Mouse (Mus musculus): ENCODE data around the gene Ror1.

Gene Ror1

DNA sequence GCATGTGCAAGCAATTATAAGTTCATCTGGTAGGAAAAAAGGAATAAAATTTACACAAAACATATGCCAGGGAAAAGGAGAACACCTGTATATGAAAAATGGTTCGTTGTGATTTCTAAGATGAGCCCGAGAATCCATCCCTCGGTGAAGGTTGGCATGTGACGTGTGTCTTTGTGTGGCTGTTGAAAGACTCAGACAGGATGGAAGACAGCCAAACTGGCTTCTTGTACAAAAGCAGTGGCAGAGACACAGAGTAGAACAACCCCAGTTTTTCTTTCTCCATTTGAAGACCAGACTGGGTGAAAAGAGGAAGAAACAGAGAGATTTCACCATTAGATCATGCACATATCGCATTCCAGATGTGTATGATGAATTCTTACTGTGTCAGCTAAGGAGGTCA is 62.8 kb downstream of the Ror1 start:
- no peak for DNase-seq (ENCODE audit: low read depth, low spot score)

DNA sequence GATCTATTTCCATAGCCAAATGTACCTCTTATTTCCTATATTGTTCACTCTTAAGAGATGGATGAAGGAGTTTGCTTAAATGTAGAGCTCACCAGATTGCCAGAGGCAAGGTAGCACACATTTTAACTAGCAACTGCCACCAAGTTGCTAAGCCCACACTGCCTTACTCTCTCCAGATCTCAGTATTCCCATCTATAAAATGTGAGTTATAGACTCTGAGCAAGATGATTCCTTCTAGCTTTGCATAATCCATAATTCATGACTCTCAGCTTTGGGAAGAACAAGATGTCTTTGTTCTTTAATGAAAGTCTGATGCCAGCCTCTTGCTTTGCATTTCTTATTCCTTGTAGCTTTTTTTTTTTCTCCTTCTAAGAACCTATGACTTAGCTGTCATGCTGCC is 64.6 kb downstream of the Ror1 start:
- DNase-seq (ENCODE audit: low read depth, low spot score) = no peak

DNA sequence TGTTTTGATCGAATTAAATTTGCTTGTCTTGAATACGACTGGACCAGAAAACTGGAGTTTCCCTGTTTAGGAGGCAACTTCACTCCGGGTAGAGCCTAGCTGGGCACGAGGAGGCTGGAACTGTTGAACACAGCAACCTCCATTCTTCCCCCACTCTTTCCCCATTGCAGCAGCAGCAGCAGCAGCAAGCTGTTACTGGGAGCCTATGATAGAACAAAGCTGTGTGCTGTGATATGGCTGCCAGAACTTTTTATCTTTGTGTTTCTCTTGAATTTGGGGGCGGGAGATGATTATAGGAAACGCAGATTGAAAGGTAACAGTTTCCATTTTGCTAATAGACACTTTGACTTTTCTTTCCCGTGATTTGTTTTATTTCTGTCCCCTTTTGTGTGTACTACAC is 70.2 kb downstream of the Ror1 start:
- no peak for DNase-seq (ENCODE audit: low read depth, low spot score)

DNA sequence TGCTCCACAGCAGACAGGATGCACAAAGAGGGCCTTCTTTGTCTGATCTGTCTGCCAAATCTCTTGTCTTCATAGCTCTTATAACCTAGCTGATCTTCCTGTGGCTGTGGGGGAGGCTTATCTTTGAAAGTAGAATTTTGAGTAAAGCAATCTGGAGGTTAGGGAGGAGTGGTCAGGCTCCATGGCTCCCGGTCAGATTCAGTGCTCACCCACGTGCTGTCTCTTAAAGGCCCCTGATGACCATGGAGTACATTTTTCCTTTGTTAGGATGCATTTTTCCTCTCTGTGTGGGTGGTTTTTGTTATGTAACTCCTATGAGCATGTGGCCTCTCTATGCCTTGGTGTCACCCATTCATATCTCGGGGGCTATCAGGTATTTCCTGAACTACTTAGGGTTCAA is 71.3 kb downstream of the Ror1 start:
- no peak for DNase-seq (ENCODE audit: low read depth, low spot score)

DNA sequence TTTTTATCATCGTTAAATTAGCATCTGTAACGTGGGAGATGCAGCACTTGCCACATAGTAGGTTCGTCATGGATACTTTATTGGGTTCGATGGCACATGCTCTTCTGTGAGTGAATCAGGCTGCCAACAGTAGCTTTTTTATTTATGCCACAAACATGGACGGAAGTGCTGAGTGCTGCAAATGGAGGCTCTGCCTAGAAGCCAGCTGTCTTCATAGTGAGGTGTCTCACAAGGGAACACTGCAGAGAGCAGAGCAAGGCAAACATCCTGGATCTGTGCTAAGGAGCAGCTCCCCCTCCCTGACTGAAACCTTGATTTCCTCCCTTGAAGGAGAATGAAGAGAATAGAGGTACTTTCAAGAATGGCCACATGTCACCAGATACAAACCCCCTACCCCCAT is 74.1 kb downstream of the Ror1 start:
- no peak for DNase-seq (ENCODE audit: low read depth, low spot score)

DNA sequence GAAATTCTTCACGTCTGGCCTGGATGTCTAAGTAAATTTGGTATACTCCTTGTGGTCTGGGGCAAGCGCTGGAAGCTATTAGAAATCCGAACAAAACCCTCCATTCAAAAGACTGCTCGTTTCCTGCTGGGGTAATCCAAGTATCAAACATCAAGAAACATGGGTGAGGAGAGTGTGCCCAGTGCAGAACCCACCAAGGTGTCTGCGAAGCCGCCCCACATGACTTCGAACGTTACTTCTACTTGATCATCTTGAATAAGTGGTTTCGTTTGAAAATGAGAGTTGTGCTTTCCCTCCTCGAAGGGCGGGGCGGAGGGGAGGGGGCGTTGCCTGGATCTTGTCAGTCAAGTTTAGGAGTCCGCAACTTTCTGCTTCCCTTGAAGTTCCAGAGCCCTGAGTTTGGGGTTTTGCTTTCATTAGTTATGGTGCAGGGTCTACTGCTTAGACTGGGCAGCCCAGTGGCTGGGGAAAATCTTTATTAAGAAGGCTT is 74.6 kb downstream of the Ror1 start:
- no peak for DNase-seq (ENCODE audit: low read depth, low spot score)

DNA sequence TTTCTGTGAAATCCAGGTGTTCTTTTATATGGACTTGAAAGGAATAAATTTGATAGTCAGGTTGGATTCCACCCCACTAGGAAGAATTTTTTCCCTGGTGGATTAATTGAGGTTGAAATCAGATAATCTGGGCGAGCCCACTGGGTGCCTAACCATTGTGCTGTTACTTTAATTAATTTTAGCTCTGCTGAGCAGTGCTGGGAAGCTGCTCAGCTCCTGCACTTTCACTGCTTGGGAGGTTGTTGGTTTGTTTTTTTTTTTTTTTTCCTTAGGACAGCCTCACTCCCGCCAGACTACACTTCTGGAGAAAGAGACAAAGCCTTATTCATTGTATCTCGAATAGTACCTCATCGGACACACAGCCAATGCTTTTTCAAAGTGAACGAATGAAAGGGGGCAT is 75.2 kb downstream of the Ror1 start:
- no peak for DNase-seq (ENCODE audit: low read depth, low spot score)

DNA sequence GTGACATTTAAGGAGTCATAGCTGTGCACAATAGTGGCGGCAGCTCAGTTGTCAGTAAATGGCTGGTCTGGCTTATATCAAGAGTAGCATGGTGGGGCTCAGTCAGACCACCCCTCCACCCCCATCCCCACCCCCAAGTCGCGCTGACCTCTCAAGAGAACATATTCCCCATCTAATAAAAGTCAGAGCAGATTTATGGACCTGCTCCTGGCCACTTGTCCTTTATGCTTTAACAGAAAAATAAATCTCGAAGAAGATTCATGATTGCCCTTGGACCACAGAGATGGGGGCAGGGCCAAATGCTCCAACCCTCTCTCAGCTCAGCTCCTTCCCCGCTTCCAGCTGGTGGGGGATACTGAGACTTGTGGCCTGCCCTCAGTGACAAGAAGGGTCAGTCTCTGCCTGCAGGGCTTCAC is 75.9 kb downstream of the Ror1 start:
- no peak for DNase-seq (ENCODE audit: low read depth, low spot score)

DNA sequence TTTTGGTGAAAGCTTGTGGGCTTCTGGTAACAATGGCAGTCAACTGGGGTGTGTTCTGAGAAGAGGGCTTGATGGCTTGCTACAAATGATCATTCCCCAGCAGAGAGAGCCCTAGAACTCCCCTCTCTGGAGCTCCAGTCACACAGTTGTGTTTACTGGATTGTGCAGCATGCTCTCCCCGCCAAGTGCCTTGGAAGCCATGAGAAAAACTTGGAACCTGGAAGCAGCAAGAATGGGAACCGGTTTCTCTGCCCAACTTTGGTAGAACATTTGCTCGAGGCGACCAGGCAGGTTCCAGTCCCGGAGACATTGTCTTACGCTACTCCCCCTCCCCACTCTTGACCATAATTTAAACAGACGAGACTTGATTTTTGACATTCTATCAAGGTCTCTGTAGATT is 80.0 kb downstream of the Ror1 start:
- no peak for DNase-seq (ENCODE audit: low read depth, low spot score)

DNA sequence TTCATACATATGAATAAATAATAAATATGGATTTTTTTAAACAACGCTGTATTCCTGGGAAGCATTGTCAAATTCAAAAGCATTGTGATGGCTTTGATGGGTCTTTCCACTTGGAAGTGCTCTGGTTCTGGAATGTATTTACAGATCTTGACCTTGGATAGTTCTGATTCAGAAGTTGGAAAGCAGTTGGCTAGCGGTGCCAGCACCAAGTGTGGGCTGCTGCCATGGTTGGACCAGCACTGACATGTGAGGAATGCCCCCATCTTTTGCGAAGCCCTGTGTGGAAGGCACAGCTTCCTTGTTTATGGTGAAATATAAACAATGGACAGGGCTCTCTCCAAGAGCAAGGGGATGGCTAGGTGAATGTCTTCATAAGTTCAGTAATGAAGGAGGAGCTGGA is 82.7 kb downstream of the Ror1 start:
- DNase-seq (ENCODE audit: low read depth, low spot score) = no peak

DNA sequence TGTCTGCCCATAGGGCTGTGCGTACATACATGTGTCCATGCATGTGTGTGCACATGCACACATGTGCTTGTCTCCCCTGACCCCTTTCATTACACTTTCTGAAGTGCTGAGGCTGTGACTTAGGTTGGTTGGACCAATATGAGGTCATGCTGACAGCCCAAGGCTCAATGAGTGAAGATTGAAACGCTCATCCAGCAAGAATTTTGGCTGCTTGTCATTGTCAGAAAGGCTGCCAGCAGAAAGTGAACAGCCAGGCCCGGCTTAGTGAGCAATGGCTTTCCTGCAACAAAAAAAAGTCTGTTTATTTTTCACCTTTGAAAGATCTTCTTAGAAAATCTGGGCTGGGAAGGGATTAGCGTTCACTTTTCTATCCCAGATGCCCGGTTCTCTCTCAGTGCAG is 86.1 kb downstream of the Ror1 start:
- DNase-seq (ENCODE audit: low read depth, low spot score) = no peak

DNA sequence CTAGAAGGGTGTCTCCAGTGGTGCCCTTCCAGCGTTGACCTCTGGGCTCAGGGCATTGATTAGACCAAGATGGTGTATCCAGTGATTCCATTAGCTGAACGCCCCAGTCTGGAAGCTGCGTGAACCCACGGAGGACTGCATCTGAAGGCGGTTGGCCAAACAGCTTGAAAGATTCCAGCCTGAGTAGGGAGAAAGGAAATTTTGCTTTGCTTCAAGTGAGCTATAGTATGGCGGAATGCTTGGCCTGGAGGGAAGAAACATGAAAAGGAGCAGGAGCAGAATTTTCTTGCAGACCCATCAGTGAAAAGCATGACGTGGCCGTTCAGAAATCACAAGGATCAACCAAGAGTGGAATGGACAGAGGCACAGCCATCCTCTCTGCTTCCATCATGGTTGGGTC is 91.2 kb downstream of the Ror1 start:
- DNase-seq (ENCODE audit: low read depth, low spot score) = no peak

DNA sequence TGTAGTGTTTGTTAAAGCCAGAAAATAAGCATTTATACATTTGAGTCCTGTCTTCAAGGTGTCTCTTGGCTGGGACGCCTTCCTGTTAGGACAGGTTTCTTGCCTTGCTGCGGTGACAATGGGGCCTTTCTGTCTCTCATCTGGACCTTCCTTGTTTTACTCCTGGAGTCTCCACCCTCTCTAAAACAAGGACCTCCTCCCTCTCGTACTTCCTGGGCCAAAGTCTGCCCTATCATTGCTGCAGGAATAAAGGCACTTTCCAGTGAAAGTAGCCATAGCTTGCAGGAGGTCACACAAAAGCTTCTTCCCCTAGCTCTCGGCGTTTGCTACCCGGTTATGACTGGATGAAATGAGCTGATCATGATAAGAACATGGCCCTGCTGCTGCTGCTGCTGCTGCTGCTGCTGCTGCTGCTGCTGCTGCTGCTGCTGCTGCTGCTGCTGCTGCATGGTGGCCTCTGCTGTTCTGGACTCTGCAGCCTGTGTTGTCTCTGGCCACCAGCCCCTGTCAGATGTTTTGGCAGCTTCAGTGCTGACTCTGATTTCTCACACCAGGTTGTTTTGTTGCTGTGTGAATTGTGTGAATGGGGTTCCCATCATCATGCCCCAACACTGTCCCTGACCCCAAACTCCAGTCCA is 92.1 kb downstream of the Ror1 start:
- DNase-seq (ENCODE audit: low read depth, low spot score) = no peak

DNA sequence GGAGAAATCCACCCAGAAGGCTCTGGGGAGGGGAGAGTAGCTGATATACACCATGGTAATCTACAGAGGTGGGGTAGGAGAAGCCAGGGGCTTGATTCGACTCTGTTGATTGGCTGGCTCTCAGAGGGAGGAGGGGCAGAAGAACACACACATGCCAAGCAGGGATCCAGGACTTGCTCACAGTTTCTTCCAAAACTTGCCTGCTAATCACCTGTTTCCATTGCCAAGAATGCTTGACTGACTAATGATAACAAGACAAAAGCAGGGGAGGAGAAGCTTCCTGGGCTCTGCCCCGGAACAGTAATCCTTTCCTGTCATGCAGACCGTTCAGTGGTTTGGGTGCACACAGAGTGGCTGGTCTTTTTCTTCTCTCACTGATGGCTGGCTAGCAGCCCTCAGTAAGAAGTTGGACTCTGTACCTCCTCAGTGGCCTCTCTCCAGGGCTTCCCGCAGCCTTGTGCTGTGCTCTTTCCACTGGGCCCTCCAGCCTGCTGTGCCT is 92.7 kb downstream of the Ror1 start:
- no peak for DNase-seq (ENCODE audit: low read depth, low spot score)

DNA sequence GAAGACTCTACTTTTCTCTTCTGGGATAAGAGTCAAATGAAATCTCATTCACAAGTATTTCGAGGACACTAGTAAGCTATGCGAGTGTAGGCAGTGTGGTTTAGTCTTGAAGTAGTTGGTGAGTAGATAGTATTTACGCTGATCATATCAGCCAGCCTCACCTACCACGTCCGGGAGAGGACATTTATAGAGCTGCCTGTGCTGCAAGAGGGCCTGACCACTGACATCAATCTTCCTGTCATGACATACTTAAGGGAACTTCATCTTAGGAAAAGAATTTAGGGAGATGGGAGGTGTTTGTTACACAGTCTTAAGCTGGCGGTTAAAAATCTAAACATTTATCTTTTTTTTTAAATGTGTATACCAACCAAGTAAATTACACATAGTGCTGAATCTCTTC is 95.9 kb downstream of the Ror1 start:
- DNase-seq (ENCODE audit: low read depth, low spot score) = no peak

DNA sequence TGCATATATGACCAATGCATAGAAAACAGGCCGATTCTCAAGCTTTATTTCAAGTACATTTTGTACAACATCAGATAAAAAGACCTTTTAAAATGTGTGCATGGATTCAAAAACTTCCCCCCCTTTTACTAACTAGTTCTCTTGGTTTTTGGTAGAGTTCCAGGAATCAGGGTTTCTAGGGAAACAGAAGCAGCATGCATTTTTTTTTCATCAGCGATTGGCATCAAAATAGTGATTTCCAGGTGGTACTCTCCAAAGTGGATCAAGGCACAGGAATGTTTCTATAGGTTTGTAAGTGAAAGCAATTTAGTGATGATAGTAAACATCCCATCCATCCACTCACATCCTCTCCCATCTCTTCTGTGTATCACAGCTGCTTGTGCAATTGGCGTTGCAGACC is 98.5 kb downstream of the Ror1 start:
- no peak for DNase-seq (ENCODE audit: low read depth, low spot score)

DNA sequence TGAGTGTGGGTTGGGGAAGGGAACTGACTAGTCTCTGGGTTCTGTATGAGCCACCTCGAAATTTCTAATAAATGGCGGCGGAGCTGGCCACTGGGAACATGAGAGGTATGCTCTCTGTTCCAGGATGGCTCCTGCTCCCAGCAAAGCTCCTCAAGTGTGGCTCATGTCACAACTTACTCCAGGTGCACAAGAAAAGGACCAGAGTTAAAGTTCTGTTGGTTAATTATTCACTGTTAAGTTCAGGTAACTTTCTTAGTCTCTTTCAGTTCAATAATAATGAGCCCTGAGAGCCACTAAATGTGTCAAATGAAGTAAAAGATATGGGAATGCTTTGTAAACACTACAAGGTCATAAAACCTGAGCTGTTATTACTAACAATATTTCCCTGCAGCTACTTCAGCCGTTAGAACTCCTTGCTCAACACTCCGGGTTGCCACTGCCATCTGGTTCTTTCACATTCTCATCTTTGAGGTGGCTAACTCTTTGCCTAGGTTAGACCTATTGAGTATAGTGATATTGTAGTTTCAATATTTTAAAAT is 100.7 kb downstream of the Ror1 start:
- no peak for DNase-seq (ENCODE audit: low read depth, low spot score)

DNA sequence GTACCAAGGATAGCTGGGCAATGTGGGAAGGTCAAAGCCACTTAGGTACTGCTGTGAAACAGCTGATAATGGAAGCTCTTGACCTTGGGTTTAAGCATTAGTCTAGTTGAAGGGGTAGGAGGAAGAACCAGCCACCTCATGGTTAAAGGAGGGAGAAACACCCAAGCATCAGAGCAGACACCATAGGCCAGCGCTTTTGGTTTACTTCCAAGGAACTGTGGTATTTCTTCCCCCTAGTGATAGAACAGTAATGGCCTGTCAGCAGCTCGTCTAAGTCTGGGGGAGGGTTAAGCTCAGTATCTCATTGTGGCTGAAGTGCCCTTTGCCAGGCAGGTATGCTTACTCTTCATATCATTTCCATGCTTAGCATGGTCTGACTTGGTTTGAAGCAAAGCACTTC is 102.7 kb downstream of the Ror1 start:
- no peak for DNase-seq (ENCODE audit: low read depth, low spot score)

DNA sequence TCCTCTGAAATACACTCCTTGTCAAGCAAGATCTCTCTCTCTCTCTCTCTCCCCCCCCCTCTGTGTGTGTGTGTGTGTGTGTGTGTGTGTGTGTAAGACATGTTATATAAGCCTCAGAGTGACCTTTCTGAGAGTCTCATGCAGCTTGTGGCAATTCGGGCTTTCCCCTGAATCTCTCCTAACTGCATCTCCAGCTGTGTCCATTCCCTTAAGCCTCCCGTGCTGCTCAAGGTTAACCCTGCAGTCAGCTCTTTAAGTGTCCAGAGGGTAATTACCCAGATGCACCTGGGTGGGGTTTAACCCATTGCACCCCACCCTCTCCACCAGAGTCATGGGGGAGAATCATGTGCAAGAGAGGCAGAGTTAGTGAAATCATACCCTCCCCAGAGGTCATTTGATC is 105.7 kb downstream of the Ror1 start:
- no peak for DNase-seq (ENCODE audit: low read depth, low spot score)

DNA sequence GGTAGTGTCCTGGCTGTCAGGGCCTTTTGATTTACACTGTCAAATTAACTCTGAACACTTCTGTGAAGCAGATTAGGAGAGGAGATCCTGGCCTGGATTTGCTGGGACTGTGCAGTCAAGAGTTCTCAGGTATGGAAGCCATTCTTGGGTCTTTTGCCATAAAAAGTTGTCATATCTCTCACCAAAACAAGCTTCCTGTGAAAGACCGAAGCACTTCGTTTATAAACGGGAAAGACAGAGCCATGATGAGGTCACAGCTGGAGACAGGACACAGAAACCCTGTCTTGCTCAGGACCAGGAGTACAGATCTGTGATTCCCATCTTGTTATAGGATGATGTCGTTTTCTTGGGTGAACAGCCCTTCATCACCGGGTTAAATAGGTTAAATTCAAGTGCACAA is 107.5 kb downstream of the Ror1 start:
- DNase-seq (ENCODE audit: low read depth, low spot score) = no peak

DNA sequence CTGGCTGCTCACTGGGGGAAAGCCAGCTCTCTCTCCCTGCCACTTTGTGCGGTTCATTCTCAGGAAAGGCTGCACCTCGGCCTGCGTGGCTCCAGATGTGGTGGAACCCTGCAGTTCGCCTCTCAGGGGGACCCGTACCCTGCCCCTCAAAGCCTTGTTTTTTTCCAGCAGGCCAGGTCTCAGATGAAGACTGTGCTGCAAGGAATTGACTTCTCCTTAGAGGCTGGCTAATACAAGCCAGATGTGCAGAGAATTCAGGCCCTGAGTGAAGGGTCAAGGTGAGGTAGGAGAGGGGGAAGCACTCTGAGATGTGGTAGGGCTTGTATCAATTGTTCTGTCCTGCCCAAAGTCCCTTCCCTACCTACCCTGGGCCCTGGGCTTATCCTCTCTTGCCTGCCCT is 108.1 kb downstream of the Ror1 start:
- no peak for DNase-seq (ENCODE audit: low read depth, low spot score)

DNA sequence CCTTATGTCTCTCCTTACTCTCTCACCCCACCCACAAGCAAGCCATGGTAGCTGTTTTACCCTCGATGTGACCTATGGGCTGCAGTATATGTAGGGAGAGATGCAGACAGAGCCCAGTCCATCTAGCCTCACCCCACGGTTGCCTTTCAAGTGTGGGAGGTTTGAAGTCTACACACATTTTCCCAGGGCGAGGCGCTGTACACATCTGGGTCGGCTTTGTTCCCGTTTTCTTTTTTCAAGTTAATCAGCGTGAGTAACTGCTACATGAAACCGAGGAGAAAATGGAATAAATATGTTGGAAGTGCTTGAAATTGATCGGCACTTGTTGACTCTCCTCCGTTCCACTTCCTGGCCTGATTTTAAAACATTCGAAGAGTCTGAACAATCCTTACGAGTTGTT is 108.8 kb downstream of the Ror1 start:
- DNase-seq (ENCODE audit: low read depth, low spot score) = no peak

DNA sequence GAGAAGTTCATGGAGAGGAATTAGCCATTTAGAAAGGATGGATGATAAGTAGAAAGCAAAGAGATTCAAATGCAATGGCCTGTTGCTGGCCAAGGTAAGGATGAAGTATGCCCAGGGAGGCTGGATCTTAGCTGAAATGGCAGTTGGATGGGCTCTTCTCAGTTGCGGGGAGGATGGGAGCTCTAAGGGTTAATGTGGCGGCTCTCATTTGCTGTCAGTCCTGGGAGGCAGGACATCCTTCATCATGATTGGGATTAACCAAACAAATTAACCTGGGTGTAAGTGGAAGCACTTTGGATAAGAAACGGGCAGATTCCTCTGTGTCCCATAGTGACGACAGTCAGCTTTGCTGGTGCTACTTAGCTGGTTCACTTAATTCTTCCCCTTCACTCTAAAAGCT is 112.5 kb downstream of the Ror1 start:
- DNase-seq (ENCODE audit: low read depth, low spot score) = no peak

DNA sequence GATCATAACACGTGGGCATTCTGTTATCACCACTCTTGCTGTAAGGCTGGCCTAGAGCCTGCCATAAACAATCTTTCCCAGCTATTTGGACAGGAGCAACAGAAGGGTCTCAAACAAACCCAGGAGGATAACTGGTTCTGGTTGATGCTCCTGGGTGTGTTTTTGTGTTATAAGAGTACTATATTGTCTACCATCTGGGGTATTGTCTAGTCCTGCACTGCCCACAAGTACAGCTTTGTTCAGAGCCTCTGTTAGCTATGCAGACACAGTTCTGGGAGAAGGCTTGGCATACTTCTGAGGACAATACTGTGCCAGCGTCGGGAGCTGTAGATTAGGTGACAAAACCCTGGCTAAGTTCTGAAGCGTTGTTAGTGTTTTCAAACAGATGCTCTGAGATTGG is 113.5 kb downstream of the Ror1 start:
- no peak for DNase-seq (ENCODE audit: low read depth, low spot score)

Measured in CD4-positive helper T cell, adult 2 months (primary cell).